Mouse (Mus musculus) forebrain, embryonic 15.5 days (tissue): ENCODE measurements at regions not wholly inside any gene's neighbourhood (a gene's known extent, or its start where the extent isn't known, plus 50 kb on each side); places are given as distances from the start of the nearest gene placed in this dataset.

Experiments used
- ATAC-seq: fragments of 200-750 bp; cut with Nextera tagmentation; replicated peaks from 2 replicates; pipeline ENCODE4 v1.8.0; 2017; ENCODE audit warnings: mild to moderate bottlenecking, moderate TSS enrichment, moderate library complexity
- H3K27ac ChIP-seq: fragments of 300-500 bp; sonication (generic); replicated peaks from 2 replicates; pipeline ENCODE4 v1.5.1; 2015; ENCODE audit warnings: mild to moderate bottlenecking, inconsistent platforms
- H3K27me3 ChIP-seq: fragments of 300-500 bp; sonication (generic); 2 replicates; pipeline ENCODE4 v1.6.1; 2015; ENCODE audit warnings: inconsistent platforms
- H3K36me3 ChIP-seq: fragments of 300-500 bp; sonication (generic); 2 replicates; pipeline ENCODE4 v1.6.1; 2015; ENCODE audit warnings: mild to moderate bottlenecking, inconsistent platforms
- H3K4me1 ChIP-seq: fragments of 300-500 bp; sonication (generic); 2 replicates; pipeline ENCODE4 v1.6.1; 2015; ENCODE audit warnings: inconsistent platforms
- H3K4me2 ChIP-seq: fragments of 300-500 bp; sonication (generic); replicated peaks from 2 replicates; pipeline ENCODE4 v1.6.1; 2015; ENCODE audit warnings: mild to moderate bottlenecking, inconsistent platforms
- H3K4me3 ChIP-seq: fragments of 300-500 bp; sonication (generic); 2 replicates; pipeline ENCODE4 v1.5.1; 2015; ENCODE audit warnings: mild to moderate bottlenecking, inconsistent platforms
- H3K9ac ChIP-seq: fragments of 300-500 bp; sonication (generic); replicated peaks from 2 replicates; pipeline ENCODE4 v1.6.1; 2015; ENCODE audit warnings: mild to moderate bottlenecking, inconsistent platforms
- H3K9me3 ChIP-seq: fragments of 300-500 bp; sonication (generic); 2 replicates; pipeline ENCODE4 v1.6.1; 2016; ENCODE audit warnings: inconsistent platforms
- WGBS: fragments of 180-500 bp; shearing (Covaris S2); methylation state at CpG from one replicate; pipeline ENCODE4 v1.1.7; 2015; ENCODE audit warnings: mixed read lengths; 5-methylcytosine and 5-hydroxymethylcytosine counted together

DNA sequence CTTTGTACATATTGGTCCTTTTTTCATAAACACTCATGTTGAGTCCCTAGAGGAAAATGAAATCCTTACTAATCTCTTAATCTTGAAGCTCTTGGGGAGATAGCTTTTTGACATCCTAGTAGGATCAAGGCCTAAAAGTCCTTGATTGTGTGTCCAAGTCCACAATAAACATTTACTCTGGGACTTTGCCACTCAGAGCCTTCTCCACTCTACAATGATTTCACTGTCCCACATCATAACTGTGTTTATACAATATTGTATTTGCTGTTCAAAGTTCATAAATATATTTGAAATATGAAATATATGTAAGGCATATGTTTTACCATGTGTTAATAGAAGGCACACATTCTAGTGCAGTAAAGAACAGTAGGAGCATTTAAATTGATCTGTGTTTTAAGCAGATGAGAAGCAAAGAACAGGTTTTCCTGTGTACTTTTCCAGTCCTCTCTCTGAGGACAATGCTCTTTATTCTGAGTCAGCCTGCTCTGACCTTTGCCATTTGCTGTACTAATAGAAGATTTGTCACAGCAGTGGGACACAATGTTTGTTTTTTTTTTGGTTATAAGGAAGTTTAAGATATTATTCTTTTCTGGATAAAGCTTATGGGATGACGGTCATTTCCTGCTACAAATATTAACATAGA lies 130.7 kb upstream of the Gprin3 start:
- ATAC-seq, result no peak
- H3K36me3 ChIP-seq, result no peaks in the 10 kb centered on the region
- H3K9me3 ChIP-seq, result no peaks in the 10 kb centered on the region
- WGBS, result 95% methylated on average over 1 of the region's 1 CpGs
- H3K27ac ChIP-seq, result no peak overlapping the region
- no peak overlapping the region for H3K4me3 ChIP-seq
- H3K9ac ChIP-seq, result no peak overlapping the region
- no peak overlapping the region for H3K4me2 ChIP-seq
- no peaks in the 10 kb centered on the region for H3K4me1 ChIP-seq
- no peaks in the 10 kb centered on the region for H3K27me3 ChIP-seq

DNA sequence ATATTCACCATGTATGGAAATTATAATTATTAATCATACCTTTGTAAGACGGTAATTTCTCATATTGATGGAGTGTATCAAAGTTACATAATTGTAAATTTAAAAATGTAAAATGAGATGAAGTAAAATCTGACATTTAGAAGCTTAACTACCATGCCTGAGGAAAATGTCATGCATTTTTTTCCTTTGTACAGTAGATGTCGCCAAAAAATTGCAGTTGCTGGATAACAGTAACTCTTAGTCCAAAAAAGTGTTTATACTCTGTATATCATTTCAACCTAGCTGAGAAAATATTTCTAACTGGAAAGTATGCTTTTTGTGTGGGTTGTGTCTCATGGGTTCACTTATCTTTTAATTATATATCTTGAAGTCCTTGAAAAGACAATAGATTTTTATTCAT lies 110.9 kb upstream of the Gprin3 start:
- 68% methylated on average over 2 of the region's 2 CpGs for WGBS
- ATAC-seq, result no peak

DNA sequence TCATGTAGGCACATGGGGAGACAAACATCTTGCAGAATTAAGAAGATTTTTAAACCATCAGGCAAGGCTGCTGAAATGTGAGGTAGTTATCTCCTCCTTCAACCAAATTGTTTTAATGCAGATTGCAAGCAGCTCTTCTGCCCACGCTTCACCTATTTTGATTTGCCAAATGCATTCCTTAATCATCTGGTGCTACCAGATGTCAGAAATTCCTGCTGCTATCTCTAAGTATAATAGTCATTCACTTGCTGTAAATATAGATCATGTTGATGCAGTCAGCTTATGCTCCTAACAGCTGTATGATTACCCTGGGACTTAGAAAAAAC lies 98.8 kb upstream of the Gprin3 start:
- Histone ChIP-seq H3K9ac (no peak overlapping the region), H3K4me2 (no peak overlapping the region), H3K27ac (no peak overlapping the region), H3K9me3 (no peaks in the 10 kb centered on the region), H3K36me3 (no peaks in the 10 kb centered on the region), H3K27me3 (no peaks in the 10 kb centered on the region), H3K4me3 (no peak overlapping the region), H3K4me1 (no peaks in the 10 kb centered on the region)
- WGBS, result 81% methylated on average over 1 of the region's 1 CpGs
- no peak for ATAC-seq

More for the DNA sequence above, 110.9 kb upstream of the Gprin3 start:
- Histone ChIP-seq H3K4me2 (no peak overlapping the region), H3K4me3 (no peak overlapping the region), H3K9ac (no peak overlapping the region), H3K27ac (no peak overlapping the region), H3K4me1 (no peaks in the 10 kb centered on the region), H3K27me3 (no peaks in the 10 kb centered on the region), H3K9me3 (no peaks in the 10 kb centered on the region), H3K36me3 (no peaks in the 10 kb centered on the region)

DNA sequence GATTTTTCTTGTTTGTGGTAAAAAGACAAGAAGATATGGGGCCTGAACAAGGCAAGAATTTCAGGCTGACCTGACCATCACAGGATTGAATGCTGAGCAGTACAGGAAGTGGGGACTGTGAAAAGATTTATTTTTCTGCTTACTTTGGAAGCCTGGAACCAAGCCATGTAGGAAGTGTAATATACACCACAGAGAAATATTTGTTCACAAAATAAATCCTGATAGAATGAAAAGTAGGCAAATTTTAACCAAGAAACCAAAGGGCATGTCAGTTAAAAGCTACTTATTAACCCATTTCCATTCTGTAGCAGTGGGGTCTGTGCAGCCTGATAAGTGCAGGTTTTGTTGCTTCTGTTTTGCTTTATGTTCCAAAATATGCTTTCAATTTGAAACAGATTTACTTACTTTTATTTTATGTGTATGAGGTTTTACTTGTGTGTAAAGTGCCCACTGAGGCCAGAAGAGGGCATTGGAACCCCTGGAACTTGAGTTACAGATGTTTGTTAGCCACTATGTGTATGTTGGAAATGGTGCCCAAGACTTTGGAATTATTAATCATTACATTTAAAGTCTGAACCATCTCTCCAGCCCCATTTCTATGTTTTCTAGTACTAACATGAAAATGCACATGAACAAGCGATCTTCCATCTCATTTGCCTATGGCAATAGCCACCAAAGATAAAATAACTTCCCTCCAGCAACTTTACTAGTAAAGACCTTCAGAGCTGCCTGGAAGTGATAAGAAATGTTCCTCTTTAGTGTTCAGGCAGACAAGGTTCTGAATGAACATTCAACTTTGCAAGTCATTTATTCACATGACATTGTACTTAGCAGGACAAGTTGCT lies 98.2 kb upstream of the Gprin3 start:
- no peaks in the 10 kb centered on the region for H3K9me3 ChIP-seq
- no peak overlapping the region for H3K9ac ChIP-seq
- no peak overlapping the region for H3K4me3 ChIP-seq
- no peak for ATAC-seq
- no peaks in the 10 kb centered on the region for H3K36me3 ChIP-seq
- no peaks in the 10 kb centered on the region for H3K27me3 ChIP-seq
- H3K27ac ChIP-seq, result no peak overlapping the region
- H3K4me2 ChIP-seq, result no peak overlapping the region
- no peaks in the 10 kb centered on the region for H3K4me1 ChIP-seq
- 93% methylated on average over 1 of the region's 1 CpGs for whole genome bisulfite sequencing

DNA sequence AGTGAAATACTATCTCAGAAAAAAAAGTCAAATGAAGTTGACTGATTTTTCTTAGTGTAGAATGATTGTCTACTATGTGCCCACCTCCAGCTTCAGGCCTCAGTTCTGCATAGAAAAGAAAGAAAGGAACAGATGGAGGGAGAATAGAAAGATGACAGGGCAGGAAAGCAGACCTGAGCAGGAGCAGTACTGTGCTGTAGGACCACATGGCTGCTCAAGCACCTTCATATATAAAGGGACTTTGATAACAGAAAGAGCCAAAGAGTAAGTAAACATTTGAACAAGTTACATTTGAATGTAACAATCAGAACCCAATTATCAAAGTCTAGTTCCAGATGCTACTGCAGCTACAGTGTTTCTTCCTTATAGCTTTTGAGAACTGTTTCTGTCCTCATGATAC lies 96.9 kb upstream of the Gprin3 start:
- no peak overlapping the region for H3K4me2 ChIP-seq
- ATAC-seq, result no peak
- no peak overlapping the region for H3K27ac ChIP-seq
- H3K9ac ChIP-seq, result no peak overlapping the region
- H3K9me3 ChIP-seq, result no peaks in the 10 kb centered on the region
- H3K36me3 ChIP-seq, result no peaks in the 10 kb centered on the region
- H3K4me1 ChIP-seq, result no peaks in the 10 kb centered on the region
- H3K27me3 ChIP-seq, result no peaks in the 10 kb centered on the region
- no peak overlapping the region for H3K4me3 ChIP-seq

DNA sequence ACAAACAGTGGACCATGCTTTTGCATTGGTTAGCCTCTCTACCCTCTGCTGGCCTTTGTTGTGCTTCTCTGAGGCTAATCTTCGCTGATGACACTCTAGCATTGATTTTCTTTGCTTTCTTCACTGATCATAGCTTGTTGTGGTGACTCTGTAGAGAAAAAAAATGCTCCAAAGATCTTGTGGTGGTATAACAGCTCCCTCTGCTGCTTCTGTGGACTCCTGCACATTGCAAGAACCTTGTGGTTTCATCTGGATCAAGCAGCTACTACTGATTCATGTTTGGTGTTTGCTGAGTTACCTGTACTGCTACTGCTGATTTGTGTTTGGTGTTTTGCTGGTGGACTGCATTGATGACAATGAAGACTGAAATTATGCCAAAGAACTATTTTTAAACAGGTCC lies 74.7 kb upstream of the Gprin3 start:
- Histone ChIP-seq H3K4me1 (no peaks in the 10 kb centered on the region), H3K4me3 (no peak overlapping the region), H3K27ac (no peak overlapping the region), H3K27me3 (no peaks in the 10 kb centered on the region), H3K9ac (no peak overlapping the region), H3K9me3 (no peaks in the 10 kb centered on the region), H3K4me2 (no peak overlapping the region), H3K36me3 (no peaks in the 10 kb centered on the region)
- 52% methylated on average over 1 of the region's 1 CpGs for WGBS
- ATAC-seq, result no peak

DNA sequence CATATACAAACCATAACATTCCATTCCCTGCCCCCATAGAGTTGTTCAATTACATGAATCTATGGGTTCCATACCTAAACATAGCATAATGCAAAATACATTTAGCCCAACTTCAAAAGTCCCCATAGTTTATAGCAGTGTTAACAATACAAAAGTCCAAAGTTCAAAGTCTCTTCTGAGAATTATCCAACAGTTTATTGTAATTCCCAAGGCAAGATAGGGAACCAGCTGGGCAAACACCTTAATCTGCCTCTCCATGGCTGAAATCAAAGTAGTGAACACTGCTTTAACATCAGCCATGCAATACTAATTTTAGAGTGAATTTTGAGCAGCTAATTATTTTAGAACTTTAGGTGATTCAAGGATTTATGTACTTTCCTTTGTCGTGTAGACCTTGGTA lies 72.7 kb upstream of the Gprin3 start:
- no peak overlapping the region for H3K27ac ChIP-seq
- WGBS, result 59% methylated on average over 1 of the region's 1 CpGs
- H3K9me3 ChIP-seq, result no peaks in the 10 kb centered on the region
- no peak overlapping the region for H3K9ac ChIP-seq
- no peak overlapping the region for H3K4me3 ChIP-seq
- ATAC-seq, result 0 out of 2 replicates have a peak, but pooled peaks have one; percentile 43
- no peak overlapping the region for H3K4me2 ChIP-seq
- no peaks in the 10 kb centered on the region for H3K4me1 ChIP-seq
- no peaks in the 10 kb centered on the region for H3K27me3 ChIP-seq
- no peaks in the 10 kb centered on the region for H3K36me3 ChIP-seq

DNA sequence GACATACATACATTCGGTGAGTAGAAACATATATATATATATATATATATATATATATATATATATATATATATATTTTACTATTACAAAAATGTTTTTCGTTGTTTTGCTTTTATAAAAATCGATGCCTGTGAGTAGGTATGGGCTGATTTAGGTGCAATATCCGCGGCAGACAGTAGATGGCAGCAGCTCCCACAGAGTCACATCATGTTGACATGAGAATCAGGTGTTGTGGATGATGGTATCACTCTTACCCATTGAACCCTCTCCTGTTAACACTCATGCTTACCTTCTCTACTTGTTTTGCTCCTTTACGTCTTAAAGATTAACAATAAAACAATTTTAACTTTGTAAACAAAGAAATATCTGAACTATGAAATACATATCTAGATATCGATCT lies 72.0 kb upstream of the Gprin3 start:
- peak; percentile 58 for ATAC-seq
- Histone ChIP-seq H3K9me3 (no peaks in the 10 kb centered on the region), H3K27ac (no peak overlapping the region), H3K9ac (no peak overlapping the region), H3K4me1 (no peaks in the 10 kb centered on the region), H3K27me3 (no peaks in the 10 kb centered on the region), H3K4me3 (no peak overlapping the region), H3K36me3 (no peaks in the 10 kb centered on the region), H3K4me2 (no peak overlapping the region)
- 39% methylated on average over 7 of the region's 7 CpGs for WGBS

DNA sequence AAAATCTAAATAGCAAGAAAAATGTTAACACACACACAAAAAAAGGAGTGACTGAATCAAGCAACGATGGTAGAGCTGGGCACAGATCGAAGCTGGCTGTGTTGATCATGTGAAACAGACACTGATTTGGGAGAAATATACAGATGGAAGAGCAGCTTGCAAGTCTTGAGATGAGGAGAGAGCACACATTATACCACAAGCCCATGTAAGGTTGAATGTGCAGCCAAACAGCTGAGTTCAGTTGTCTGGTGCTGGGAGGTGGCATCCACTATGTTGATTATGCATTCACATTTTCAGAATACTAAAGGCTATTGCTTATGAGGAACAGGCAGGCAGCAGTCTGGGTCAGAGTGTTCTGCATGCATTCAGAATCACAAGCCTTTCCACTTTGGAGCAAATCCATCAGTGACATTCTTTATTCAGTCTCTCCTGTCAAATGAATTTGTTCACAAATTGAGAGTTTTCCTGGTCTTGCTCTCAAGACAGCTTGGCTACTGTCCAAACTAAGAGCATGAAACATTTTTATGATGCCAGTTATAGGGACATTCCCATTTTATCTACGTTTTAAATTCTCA lies 63.0 kb upstream of the Gprin3 start:
- ATAC-seq, result peak; percentile 95
- Histone ChIP-seq H3K4me1 (0 out of 2 replicates have a peak, but pooled peaks cover 4% of the 10 kb centered on the region), H3K36me3 (no peaks in the 10 kb centered on the region), H3K4me3 (no peak overlapping the region), H3K27ac (peak overlapping the region; percentile 35), H3K4me2 (no peak overlapping the region), H3K9ac (no peak overlapping the region), H3K9me3 (no peaks in the 10 kb centered on the region), H3K27me3 (no peaks in the 10 kb centered on the region)
- WGBS, result 64% methylated on average over 3 of the region's 3 CpGs

DNA sequence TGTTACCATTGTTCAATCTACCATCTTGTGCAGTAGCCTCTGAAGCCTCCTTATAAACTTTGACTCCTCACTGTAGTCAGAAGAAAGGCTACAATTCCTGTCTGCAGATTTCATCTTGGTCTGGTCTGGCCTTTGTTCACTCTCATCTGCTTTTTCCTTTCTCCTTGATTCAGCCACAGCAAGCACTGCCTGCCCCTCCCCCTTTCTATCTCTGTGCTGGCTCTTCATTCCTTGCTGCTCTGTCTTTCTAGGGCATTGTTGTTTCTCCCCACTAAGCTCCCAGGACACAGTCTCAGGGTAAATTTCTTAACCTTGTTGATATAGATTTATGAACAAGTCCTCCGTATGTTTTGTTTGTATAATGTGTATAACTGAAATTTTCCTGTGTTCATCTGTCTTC lies 62.3 kb upstream of the Gprin3 start:
- 68% methylated on average over 1 of the region's 1 CpGs for WGBS
- Histone ChIP-seq H3K27ac (peak overlapping the region; percentile 61), H3K36me3 (no peaks in the 10 kb centered on the region), H3K4me2 (no peak overlapping the region), H3K27me3 (no peaks in the 10 kb centered on the region), H3K4me3 (no peak overlapping the region), H3K9ac (no peak overlapping the region), H3K9me3 (no peaks in the 10 kb centered on the region), H3K4me1 (0 out of 2 replicates have a peak, but pooled peaks cover 4% of the 10 kb centered on the region)
- no peak for ATAC-seq

DNA sequence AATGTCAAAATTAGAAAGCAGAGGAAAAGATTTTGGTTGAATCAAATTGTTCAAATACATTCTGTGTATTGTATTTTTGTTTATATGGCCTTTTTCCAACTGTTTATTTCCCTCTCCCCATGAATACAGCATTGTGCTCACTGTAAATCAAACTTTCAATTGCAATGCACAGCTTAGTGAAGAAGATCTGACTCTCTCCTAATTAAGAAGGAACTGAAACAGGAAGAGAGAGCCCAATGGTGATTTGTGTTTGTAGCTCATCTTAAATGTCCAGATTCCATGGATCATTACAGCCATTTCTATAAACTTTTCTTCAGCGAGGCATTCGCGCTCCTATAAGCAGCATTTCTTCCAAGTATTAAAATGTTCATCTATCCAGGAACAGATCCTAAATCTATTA lies 57.9 kb upstream of the Gprin3 start:
- Histone ChIP-seq H3K4me1 (0 out of 2 replicates have a peak, but pooled peaks cover 4% of the 10 kb centered on the region), H3K9ac (no peak overlapping the region), H3K9me3 (no peaks in the 10 kb centered on the region), H3K27me3 (no peaks in the 10 kb centered on the region), H3K4me3 (no peak overlapping the region), H3K27ac (no peak overlapping the region), H3K36me3 (no peaks in the 10 kb centered on the region), H3K4me2 (no peak overlapping the region)
- WGBS, result 95% methylated on average over 3 of the region's 3 CpGs
- ATAC-seq, result no peak

DNA sequence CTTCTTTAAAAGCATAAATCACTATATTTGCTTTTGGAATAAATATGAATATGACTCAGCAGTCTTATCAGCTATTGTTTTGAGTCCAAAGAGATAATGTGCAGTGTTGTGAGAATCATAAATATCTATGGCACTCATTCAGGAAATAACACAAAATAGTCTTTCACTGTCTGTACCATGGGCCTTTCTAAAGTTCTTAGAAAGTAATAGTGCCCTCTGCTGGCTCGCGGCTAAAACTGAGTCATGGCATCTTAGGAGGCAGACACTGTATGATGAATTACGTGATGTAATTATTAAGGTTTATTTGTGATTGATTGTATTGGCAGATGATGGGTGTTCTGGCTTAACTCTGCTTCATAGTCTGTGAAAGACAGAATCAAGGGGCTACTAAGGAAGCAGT lies 57.5 kb upstream of the Gprin3 start:
- peak; percentile 78 for ATAC-seq
- H3K36me3 ChIP-seq, result no peaks in the 10 kb centered on the region
- no peak overlapping the region for H3K9ac ChIP-seq
- H3K4me2 ChIP-seq, result no peak overlapping the region
- no peaks in the 10 kb centered on the region for H3K27me3 ChIP-seq
- WGBS, result 11% methylated on average over 3 of the region's 3 CpGs
- H3K9me3 ChIP-seq, result no peaks in the 10 kb centered on the region
- no peak overlapping the region for H3K4me3 ChIP-seq
- 0 out of 2 replicates have a peak, but pooled peaks cover 4% of the 10 kb centered on the region for H3K4me1 ChIP-seq
- H3K27ac ChIP-seq, result no peak overlapping the region
